Mouse (Mus musculus): ENCODE measurements around the gene Ints3. TPM values are rescaled to one million over a fixed set of nuclear protein-coding genes. Genes with fewer than 3 reads are reported as not detected.

The Ints3 gene
- total and polyA plus RNA-seq, 3 experiments: 58.5 to 115 (median 101) TPM

DNA sequence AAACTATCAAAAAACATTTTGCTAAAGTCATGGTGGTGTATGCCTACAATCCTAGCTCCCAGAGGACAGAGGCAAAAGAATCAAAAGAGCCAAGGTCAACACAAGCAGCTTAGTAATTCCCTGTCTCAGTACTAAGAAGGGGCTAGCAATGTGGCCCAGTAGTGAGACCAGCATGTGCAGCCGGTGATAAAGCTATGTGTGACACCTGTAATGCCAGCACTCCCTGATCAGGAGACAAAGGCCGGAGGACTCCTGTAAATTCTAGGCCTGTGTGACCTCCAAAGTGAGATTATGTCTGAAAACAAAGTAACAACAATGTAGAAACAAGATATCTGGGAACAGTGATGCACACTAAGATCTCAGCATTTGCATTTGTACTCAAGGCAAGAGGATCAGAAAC is 7.9 kb downstream of the Ints3 start:
- Histone ChIP-seq H3K4me3 (ENCODE audit: control insufficient read depth in 1 of 2, insufficient read depth in 1 of 2, low read depth in 2 of 2, low read length in 2 of 2) (no peak overlapping the region), H3K27me3 (ENCODE audit: control insufficient read depth in 1 of 2, insufficient read depth in 2 of 2, low read length in 2 of 2) (no peaks in the 10 kb centered on the region), H3K9me3 (replicated peaks; ENCODE audit: insufficient read depth, low read length) (no peaks in the 10 kb centered on the region), H3K9ac (ENCODE audit: control insufficient read depth, low read depth, low read length, poor library complexity, severe bottlenecking) (no peak overlapping the region), H3K79me2 (ENCODE audit: control insufficient read depth, insufficient read depth, low read length, poor library complexity) (peaks cover 4% of the 10 kb centered on the region), H3K36me3 (ENCODE audit: control insufficient read depth in 1 of 2, insufficient read depth in 2 of 2, low read length in 2 of 2) (peaks cover 20 to 28% of the 10 kb centered on the region in 2 experiments), H3K27ac (ENCODE audit: control insufficient read depth, low read depth, low read length) (no peak overlapping the region), H3K4me1 (ENCODE audit: control insufficient read depth in 1 of 2, insufficient read depth in 2 of 2, low read length in 2 of 2) (peaks cover 11 to 22% of the 10 kb centered on the region in 2 experiments)
- TF ChIP-seq RAD21 (IDR thresholded peaks at IDR 0.05; ENCODE audit: low read depth, low read length) (no peak), TAL1 (IDR thresholded peaks at IDR 0.05; ENCODE audit: low read length) (no peak), CHD1 (IDR thresholded peaks at IDR 0.05; ENCODE audit: low read depth, low read length) (no peak)
- DNase-seq (ENCODE audit: low read depth, low spot score): no peak

DNA sequence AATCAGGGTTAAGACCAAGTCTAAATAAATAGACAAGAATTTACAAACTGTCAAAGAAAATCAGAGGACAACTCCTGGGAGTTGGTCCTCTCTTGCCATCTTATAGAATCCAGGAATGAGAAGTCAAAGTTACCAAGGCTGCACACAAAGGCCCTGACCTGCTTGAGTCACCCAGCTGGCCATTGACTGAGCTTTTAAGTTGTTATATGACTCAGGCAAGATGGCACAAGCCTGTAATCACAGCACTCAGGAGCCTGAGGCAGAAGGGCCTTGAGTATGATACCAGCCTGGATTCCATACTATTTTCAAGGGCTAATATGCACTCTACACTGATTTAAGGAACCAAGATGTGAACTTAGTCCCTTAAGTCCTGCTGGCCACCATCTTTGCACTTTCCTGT is 9.9 kb downstream of the Ints3 start:
- Histone ChIP-seq H3K36me3 (ENCODE audit: control insufficient read depth in 1 of 2, insufficient read depth in 2 of 2, low read length in 2 of 2) (peaks cover 11 to 25% of the 10 kb centered on the region in 2 experiments), H3K9ac (ENCODE audit: control insufficient read depth, low read depth, low read length, poor library complexity, severe bottlenecking) (no peak overlapping the region), H3K4me1 (ENCODE audit: control insufficient read depth in 1 of 2, insufficient read depth in 2 of 2, low read length in 2 of 2) (peaks cover 2 to 5% of the 10 kb centered on the region in 2 experiments; a peak in 2 of 4 replicates), H3K27ac (ENCODE audit: control insufficient read depth, low read depth, low read length) (no peak overlapping the region), H3K27me3 (ENCODE audit: control insufficient read depth in 1 of 2, insufficient read depth in 2 of 2, low read length in 2 of 2) (no peaks in the 10 kb centered on the region), H3K9me3 (replicated peaks; ENCODE audit: insufficient read depth, low read length) (no peaks in the 10 kb centered on the region), H3K79me2 (ENCODE audit: control insufficient read depth, insufficient read depth, low read length, poor library complexity) (peaks cover 4% of the 10 kb centered on the region), H3K4me3 (ENCODE audit: control insufficient read depth in 1 of 2, insufficient read depth in 1 of 2, low read depth in 2 of 2, low read length in 2 of 2) (no peak overlapping the region)
- TF ChIP-seq CHD2 (IDR thresholded peaks at IDR 0.05; ENCODE audit: low read length): no peak
- TF ChIP-seq ZC3H11A (IDR thresholded peaks at IDR 0.05; ENCODE audit: low read depth, low read length): no peak
- no peak for TF ChIP-seq MYC (IDR thresholded peaks at IDR 0.05; ENCODE audit: low read depth, low read length)
- no peak for TF ChIP-seq BHLHE40 (IDR thresholded peaks at IDR 0.05; ENCODE audit: borderline replicate concordance, low read depth, low read length)
- TF ChIP-seq RCOR1 (IDR thresholded peaks at IDR 0.05; ENCODE audit: low read depth, low read length): no peak
- TF ChIP-seq MAFK (IDR thresholded peaks at IDR 0.05; ENCODE audit: borderline replicate concordance, low read depth, low read length): no peak
- TF ChIP-seq POLR2AphosphoS5 (IDR thresholded peaks at IDR 0.05; ENCODE audit: borderline replicate concordance, low read depth, low read length): no peak
- no peak for TF ChIP-seq EP300 (IDR thresholded peaks at IDR 0.05; ENCODE audit: low read depth in 1 of 2, low read length in 2 of 2)
- TF ChIP-seq USF1 (IDR thresholded peaks at IDR 0.05; ENCODE audit: low read depth, low read length): no peak
- TF ChIP-seq ETS1 (IDR thresholded peaks at IDR 0.05; ENCODE audit: low read depth, low read length): no peak
- TF ChIP-seq MAX (IDR thresholded peaks at IDR 0.05; ENCODE audit: low read length): no peak
- TF ChIP-seq ZKSCAN1 (IDR thresholded peaks at IDR 0.05; ENCODE audit: low read depth, low read length): no peak
- TF ChIP-seq HCFC1 (IDR thresholded peaks at IDR 0.05; ENCODE audit: low read depth, low read length): no peak
- no peak for TF ChIP-seq NELFE (IDR thresholded peaks at IDR 0.05; ENCODE audit: low read depth, low read length)
- TF ChIP-seq POLR2A (IDR thresholded peaks at IDR 0.05; ENCODE audit: control insufficient read depth in 1 of 2, insufficient read depth in 1 of 2, low read depth in 1 of 2, low read length in 2 of 2, poor library complexity in 1 of 2): no peak
- no peak for TF ChIP-seq MAZ (IDR thresholded peaks at IDR 0.05; ENCODE audit: low read depth, low read length)
- no peak for TF ChIP-seq RAD21 (IDR thresholded peaks at IDR 0.05; ENCODE audit: low read depth, low read length)
- no peak for TF ChIP-seq GABPA (IDR thresholded peaks at IDR 0.05; ENCODE audit: low read depth, low read length)
- TF ChIP-seq E2F4 (IDR thresholded peaks at IDR 0.05; ENCODE audit: borderline replicate concordance, low read depth, low read length): no peak
- no peak for TF ChIP-seq MYB (IDR thresholded peaks at IDR 0.05; ENCODE audit: low read depth, low read length)
- no peak for DNase-seq (ENCODE audit: low read depth, low spot score)

Data from MEL (cell line).